Mouse (Mus musculus) lung, embryonic 14.5 days (tissue): ENCODE measurements around the gene Map2. TPM values are rescaled to one million over a fixed set of nuclear protein-coding genes. Genes with fewer than 3 reads are reported as not detected.
A peak's percentile ranks its signal among the peaks of the same experiment; 100 is the strongest.

Source experiments
- ATAC-seq: fragments of 200-750 bp; cut with Nextera tagmentation; 2 replicates; pipeline ENCODE4 v1.8.0; 2017; ENCODE audit warnings: mild to moderate bottlenecking, moderate TSS enrichment, moderate library complexity; ENCODE audit not compliant: insufficient read depth
- DNase-seq: peaks from one replicate; pipeline ENCODE4 v3.0.0-alpha.2; 2015
- H3K27ac ChIP-seq: fragments of 300-500 bp; sonication (generic); 2 replicates; pipeline ENCODE4 v1.5.1; 2014; ENCODE audit warnings: low read depth, mild to moderate bottlenecking, moderate library complexity
- H3K27me3 ChIP-seq: fragments of 300-500 bp; sonication (generic); 2 replicates; pipeline ENCODE4 v1.6.1; 2014; ENCODE audit warnings: low read length, control low read depth; ENCODE audit not compliant: insufficient read depth
- H3K36me3 ChIP-seq: fragments of 300-500 bp; sonication (generic); 2 replicates; pipeline ENCODE4 v1.6.1; 2014; ENCODE audit warnings: control low read depth; ENCODE audit not compliant: insufficient read depth
- H3K4me1 ChIP-seq: fragments of 300-500 bp; sonication (generic); 2 replicates; pipeline ENCODE4 v1.6.1; 2014; ENCODE audit warnings: antibody characterized with exemption, control low read depth; ENCODE audit not compliant: insufficient read depth
- H3K4me2 ChIP-seq: fragments of 300-500 bp; sonication (generic); 2 replicates; pipeline ENCODE4 v1.6.1; 2014; ENCODE audit warnings: mild to moderate bottlenecking
- H3K4me3 ChIP-seq: fragments of 300-500 bp; sonication (generic); 2 replicates; pipeline ENCODE4 v1.5.1; 2014; ENCODE audit warnings: low read depth, low read length
- H3K9ac ChIP-seq: fragments of 300-500 bp; sonication (generic); 2 replicates; pipeline ENCODE4 v1.6.1; 2014
- H3K9me3 ChIP-seq: fragments of 300-500 bp; sonication (generic); 2 replicates; pipeline ENCODE4 v1.6.1; 2016; ENCODE audit warnings: low read depth, low read length, control low read depth
- CTCF ChIP-seq: IDR thresholded peaks from 2 replicates; pipeline ENCODE4 v1.5.1; 2016; ENCODE audit warnings: antibody characterized with exemption, low read depth
- WGBS: fragments of 180-500 bp; shearing (Covaris S2); extraction: QIAGEN DNeasy Blood & Tissue Kit; methylation state at CpG from one replicate; pipeline ENCODE4 v1.1.7; 2014; 5-methylcytosine and 5-hydroxymethylcytosine counted together
- polyA plus RNA-seq: library from polyadenylated mRNA; unstranded; fragments of >200 nt; fragmentation: Nextera tagmentation; extraction: Ambion mirVana; gene quantifications from 2 replicates; pipeline ENCODE4 v1.2.1, GENCODE M21; 2014

Map2 gene
- polyA plus RNA-seq, 1 experiment from 2014 or later: 13.4 TPM

DNA sequence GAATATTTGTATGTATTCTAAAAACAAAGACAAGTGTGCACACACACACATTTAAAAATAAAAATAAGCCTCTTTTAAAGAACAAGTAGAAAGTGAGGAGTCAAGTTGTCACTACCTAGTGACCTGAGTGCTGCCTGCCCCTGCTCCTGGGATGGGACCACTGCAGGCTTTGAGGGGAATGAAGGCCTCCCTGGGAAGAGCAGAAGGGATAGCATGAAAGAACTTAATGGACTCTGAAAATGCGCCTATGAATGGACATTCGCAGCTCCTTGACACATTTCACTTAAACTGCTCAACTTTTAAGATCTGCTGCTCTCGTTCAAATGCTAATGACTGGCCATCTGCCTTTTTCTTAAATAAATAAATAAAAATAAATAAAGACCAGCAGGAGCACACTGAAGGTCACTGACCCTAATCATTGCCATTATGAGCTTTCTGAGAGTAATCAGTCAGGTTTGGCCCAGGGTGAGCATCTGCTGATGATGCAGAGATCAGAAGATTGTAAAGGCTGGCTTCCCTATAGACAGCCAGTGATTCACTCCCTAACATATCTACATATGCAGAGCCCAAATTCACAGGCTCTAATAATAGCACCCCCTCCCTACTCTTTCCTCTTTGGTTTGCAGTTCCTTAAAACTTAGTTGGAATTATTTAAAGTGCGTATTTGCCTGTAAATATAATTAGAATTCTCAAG, 91.3 kb downstream of the Map2 start:
- H3K4me3 ChIP-seq: no peak overlapping the region
- no peak overlapping the region for H3K27ac ChIP-seq
- WGBS: 58% methylated on average over 4 of the region's 4 CpGs
- no peak overlapping the region for H3K9ac ChIP-seq
- no peak overlapping the region for H3K4me2 ChIP-seq
- no peaks in the 10 kb centered on the region for H3K36me3 ChIP-seq
- ATAC-seq (no peak), DNase-seq (no peak)
- no peaks in the 10 kb centered on the region for H3K9me3 ChIP-seq
- TF ChIP-seq CTCF: no peak
- no peaks in the 10 kb centered on the region for H3K4me1 ChIP-seq
- no peaks in the 10 kb centered on the region for H3K27me3 ChIP-seq

- H3K27me3 ChIP-seq: no peaks in the 10 kb centered on the region
- 60% methylated on average over 3 of the region's 5 CpGs for WGBS
- no peaks in the 10 kb centered on the region for H3K9me3 ChIP-seq
- no peak overlapping the region for H3K9ac ChIP-seq
- no peak overlapping the region for H3K27ac ChIP-seq
- no peaks in the 10 kb centered on the region for H3K4me1 ChIP-seq
- no peak for DNase-seq
- no peak overlapping the region for H3K4me3 ChIP-seq
- peak; percentile 41 for ATAC-seq
- no peak for TF ChIP-seq CTCF
- H3K36me3 ChIP-seq: no peaks in the 10 kb centered on the region
- no peak overlapping the region for H3K4me2 ChIP-seq
These were observed 102.6 kb downstream of the Map2 start for GRCm38 (mm10) chr1:66277663-66278062.

- no peak overlapping the region for H3K4me3 ChIP-seq
- H3K27me3 ChIP-seq: no peaks in the 10 kb centered on the region
- H3K36me3 ChIP-seq: no peaks in the 10 kb centered on the region
- H3K9me3 ChIP-seq: no peaks in the 10 kb centered on the region
- WGBS: 73% methylated on average over 4 of the region's 4 CpGs
- DNase-seq: peak; percentile 8
- no peak for TF ChIP-seq CTCF
- H3K4me2 ChIP-seq: no peak overlapping the region
- H3K4me1 ChIP-seq: no peaks in the 10 kb centered on the region
- H3K27ac ChIP-seq: no peak overlapping the region
- no peak overlapping the region for H3K9ac ChIP-seq
- ATAC-seq: no peak
These were observed 104.3 kb downstream of the Map2 start for GRCm38 (mm10) chr1:66279222-66280009.

- Histone ChIP-seq H3K27me3 (no peaks in the 10 kb centered on the region), H3K27ac (no peak overlapping the region), H3K4me1 (no peaks in the 10 kb centered on the region), H3K9ac (no peak overlapping the region), H3K4me2 (no peak overlapping the region), H3K4me3 (no peak overlapping the region), H3K36me3 (no peaks in the 10 kb centered on the region), H3K9me3 (no peaks in the 10 kb centered on the region)
- DNase-seq: no peak
- WGBS: 80% methylated on average over 4 of the region's 4 CpGs
- no peak for ATAC-seq
- no peak for TF ChIP-seq CTCF
These were observed 105.1 kb downstream of the Map2 start for GRCm38 (mm10) chr1:66280152-66280551.

- Histone ChIP-seq H3K4me1 (no peaks in the 10 kb centered on the region), H3K4me2 (no peak overlapping the region), H3K27ac (no peak overlapping the region), H3K36me3 (no peaks in the 10 kb centered on the region), H3K9me3 (no peaks in the 10 kb centered on the region), H3K27me3 (no peaks in the 10 kb centered on the region), H3K9ac (no peak overlapping the region), H3K4me3 (no peak overlapping the region)
- WGBS: 30% methylated on average over 3 of the region's 3 CpGs
- DNase-seq (no peak), ATAC-seq (no peak)
- no peak for TF ChIP-seq CTCF
These were observed 107.4 kb downstream of the Map2 start for GRCm38 (mm10) chr1:66282447-66282846.

- no peak for ATAC-seq
- H3K36me3 ChIP-seq: no peaks in the 10 kb centered on the region
- no peaks in the 10 kb centered on the region for H3K9me3 ChIP-seq
- H3K9ac ChIP-seq: no peak overlapping the region
- H3K4me2 ChIP-seq: no peak overlapping the region
- TF ChIP-seq CTCF: no peak
- no peaks in the 10 kb centered on the region for H3K4me1 ChIP-seq
- WGBS: 78% methylated on average over 4 of the region's 4 CpGs
- H3K27me3 ChIP-seq: no peaks in the 10 kb centered on the region
- no peak overlapping the region for H3K27ac ChIP-seq
- no peak for DNase-seq
- H3K4me3 ChIP-seq: no peak overlapping the region
These were observed 113.9 kb downstream of the Map2 start for GRCm38 (mm10) chr1:66288987-66289386.

GRCm38 (mm10) chr1:66292121-66292881, 117.2 kb downstream of the Map2 start:
- no peaks in the 10 kb centered on the region for H3K27me3 ChIP-seq
- DNase-seq: no peak
- no peak overlapping the region for H3K27ac ChIP-seq
- ATAC-seq: no peak
- H3K36me3 ChIP-seq: no peaks in the 10 kb centered on the region
- 56% methylated on average over 3 of the region's 3 CpGs for WGBS
- no peak overlapping the region for H3K4me3 ChIP-seq
- no peak overlapping the region for H3K9ac ChIP-seq
- no peaks in the 10 kb centered on the region for H3K9me3 ChIP-seq
- no peaks in the 10 kb centered on the region for H3K4me1 ChIP-seq
- no peak for TF ChIP-seq CTCF
- H3K4me2 ChIP-seq: no peak overlapping the region
